Mouse (Mus musculus): ENCODE measurements around the gene Kbtbd3.

Kbtbd3 gene

GRCm38 (mm10) chr9:4309351-4310085 lies at the start of gene Kbtbd3, which contains the start of gene Aasdhppt:
TSS of gene Kbtbd3 (plus strand) at chr9:4309833.
TSS of gene Aasdhppt (minus strand) at chr9:4309471.
- peak; percentile 99 for DNase-seq

- DNase-seq = no peak
These were observed 49.5 kb upstream of the Kbtbd3 start for GRCm38 (mm10) chr9:4259841-4260745.

- DNase-seq = no peak
These were observed 48.9 kb upstream of the Kbtbd3 start for GRCm38 (mm10) chr9:4260746-4261090.

- no peak for DNase-seq
These were observed 42.8 kb upstream of the Kbtbd3 start for GRCm38 (mm10) chr9:4266881-4267280.

GRCm38 (mm10) chr9:4283850-4284249 lies 25.8 kb upstream of the Kbtbd3 start:
- DNase-seq = no peak

GRCm38 (mm10) chr9:4300466-4300865 lies 9.2 kb upstream of the Kbtbd3 start:
- DNase-seq = no peak

- DNase-seq = no peak
These were observed 4.8 kb upstream of the Kbtbd3 start for GRCm38 (mm10) chr9:4304867-4305266.

- DNase-seq = no peak
These were observed 844 bp upstream of the Kbtbd3 start for GRCm38 (mm10) chr9:4308628-4309350.

GRCm38 (mm10) chr9:4310706-4311105 lies 1.1 kb downstream of the Kbtbd3 start:
- no peak for DNase-seq

- DNase-seq = no peak
These were observed 1.5 kb downstream of the Kbtbd3 start for GRCm38 (mm10) chr9:4311162-4311561.

GRCm38 (mm10) chr9:4313946-4314345 lies 4.3 kb downstream of the Kbtbd3 start:
- no peak for DNase-seq

GRCm38 (mm10) chr9:4315746-4316145 lies 6.1 kb downstream of the Kbtbd3 start:
- DNase-seq = no peak

- DNase-seq = no peak
These were observed 9.5 kb downstream of the Kbtbd3 start for GRCm38 (mm10) chr9:4318939-4319721.

- no peak for DNase-seq
These were observed 43.5 kb downstream of the Kbtbd3 start for GRCm38 (mm10) chr9:4353163-4353562.

- DNase-seq = peak; percentile 100
These were observed 66.4 kb downstream of the Kbtbd3 start, which contains the start of gene Msantd4 for GRCm38 (mm10) chr9:4375828-4376639. TSS of gene Msantd4 (plus strand) at chr9:4376562.

- DNase-seq = no peak
These were observed 67.0 kb downstream of the Kbtbd3 start for GRCm38 (mm10) chr9:4376640-4377120.

Data from layer of hippocampus, adult 9-11 months (tissue).